Mouse (Mus musculus) urinary bladder, postnatal 4 days (tissue): ENCODE measurements at regions not wholly inside any gene's neighbourhood (a gene's known extent, or its start where the extent isn't known, plus 50 kb on each side); places are given as distances from the start of the nearest gene placed in this dataset.

Experiments used
- DNase-seq, 2 experiments: peaks; one replicate each; pipeline ENCODE4 v3.0.0; 2021 to 2022; ENCODE audit warnings: low spot score in 2 of 2

- DNase-seq, result no peak
These were observed 148.5 kb upstream of the 4931429L15Rik start for GRCm38 (mm10) chr9:46468306-46468705.

GRCm38 (mm10) chr9:46467671-46468070 is 147.9 kb upstream of the 4931429L15Rik start:
- no peak for DNase-seq

GRCm38 (mm10) chr9:46462681-46463080 is 142.9 kb upstream of the 4931429L15Rik start:
- DNase-seq, result no peak

- DNase-seq, result no peak
These were observed 138.2 kb upstream of the 4931429L15Rik start for GRCm38 (mm10) chr9:46457945-46458344.

- no peak for DNase-seq
These were observed 135.2 kb upstream of the 4931429L15Rik start for GRCm38 (mm10) chr9:46454807-46455610.

GRCm38 (mm10) chr9:46443191-46444095 is 123.7 kb upstream of the 4931429L15Rik start:
- DNase-seq, result no peak

DNA sequence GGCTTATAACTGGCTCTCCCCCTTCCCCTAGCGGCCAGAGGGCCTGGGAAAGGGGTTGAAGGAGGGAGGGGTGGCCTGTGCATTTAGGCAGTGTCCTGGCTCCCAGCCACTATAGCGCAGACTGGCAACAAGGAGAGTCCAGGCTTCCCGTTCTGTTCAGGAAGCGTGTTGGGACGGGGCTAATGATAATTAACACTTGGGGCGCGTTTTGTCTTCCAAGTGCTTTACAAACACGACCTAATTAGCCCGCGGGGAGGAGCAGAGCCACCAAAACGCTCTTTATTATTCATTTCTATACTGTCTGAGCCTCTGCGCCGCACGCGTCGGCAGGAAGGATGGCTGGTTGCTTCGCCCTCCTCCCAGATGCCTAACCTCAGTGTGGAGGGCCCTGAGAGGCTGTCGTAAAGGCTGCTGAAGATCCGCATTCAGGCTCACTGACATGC is 123.0 kb upstream of the 4931429L15Rik start:
- no peak for DNase-seq

GRCm38 (mm10) chr9:46440226-46440625 is 120.4 kb upstream of the 4931429L15Rik start:
- DNase-seq, result no peak

DNA sequence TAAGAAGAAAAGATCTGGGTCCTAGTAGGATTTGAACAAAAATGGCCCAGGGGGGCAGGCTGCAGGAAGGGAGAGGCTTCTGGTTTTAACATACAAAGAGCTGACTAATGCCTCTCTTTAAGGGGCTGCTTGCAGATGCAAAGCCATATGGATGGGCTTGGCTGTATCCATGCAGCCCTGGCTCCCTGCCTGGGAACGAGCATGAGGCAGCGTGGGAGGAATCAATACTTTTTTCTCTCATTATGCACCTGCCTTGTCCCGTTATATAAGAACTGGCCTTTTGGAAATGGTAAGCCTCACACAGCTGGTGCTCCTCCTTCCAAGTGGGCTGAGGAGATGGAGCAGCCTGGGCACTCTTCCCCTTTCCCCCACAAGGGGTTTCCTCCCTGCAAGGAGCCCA is 114.9 kb upstream of the 4931429L15Rik start:
- no peak for DNase-seq

DNA sequence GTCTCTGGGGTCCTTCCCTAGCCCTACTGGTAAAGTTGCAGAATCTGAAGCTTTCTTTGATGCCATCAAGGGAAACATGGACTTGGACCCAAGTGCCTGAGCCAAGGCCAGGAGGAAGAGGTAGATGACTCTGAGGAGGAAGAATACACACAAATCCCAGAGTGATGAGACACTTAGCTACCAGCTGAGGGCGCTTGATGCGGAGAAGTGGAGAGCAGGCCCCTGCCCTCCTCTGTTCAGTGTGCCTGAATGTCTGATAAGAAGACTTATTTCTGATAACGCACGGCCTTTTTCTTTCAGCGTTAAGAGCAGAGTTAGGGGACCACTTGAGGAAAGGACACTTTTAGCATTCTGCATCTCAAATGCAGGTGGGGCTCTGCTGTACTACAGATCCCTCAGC is 113.9 kb upstream of the 4931429L15Rik start:
- DNase-seq, result no peak

DNA sequence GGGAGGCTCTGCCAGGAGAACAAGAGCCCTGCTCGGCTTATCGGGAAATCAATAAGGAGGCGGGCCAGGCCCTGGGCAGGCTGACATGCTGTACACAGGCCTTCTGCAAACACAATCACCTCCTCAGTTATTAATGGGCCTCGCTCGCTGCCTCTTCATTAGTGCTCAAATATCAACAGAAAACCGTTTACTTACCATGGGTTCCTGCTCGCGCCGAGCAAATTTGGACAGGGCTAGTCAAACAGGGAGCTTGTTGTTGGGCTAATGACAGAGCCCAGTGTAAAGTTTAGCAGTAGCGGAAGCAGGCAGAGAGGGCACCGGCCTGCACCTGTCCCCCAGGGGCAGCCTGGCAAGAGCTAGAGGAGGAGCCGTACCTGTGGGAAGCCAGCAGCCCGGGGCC is 111.3 kb upstream of the 4931429L15Rik start:
- DNase-seq, result no peak

DNA sequence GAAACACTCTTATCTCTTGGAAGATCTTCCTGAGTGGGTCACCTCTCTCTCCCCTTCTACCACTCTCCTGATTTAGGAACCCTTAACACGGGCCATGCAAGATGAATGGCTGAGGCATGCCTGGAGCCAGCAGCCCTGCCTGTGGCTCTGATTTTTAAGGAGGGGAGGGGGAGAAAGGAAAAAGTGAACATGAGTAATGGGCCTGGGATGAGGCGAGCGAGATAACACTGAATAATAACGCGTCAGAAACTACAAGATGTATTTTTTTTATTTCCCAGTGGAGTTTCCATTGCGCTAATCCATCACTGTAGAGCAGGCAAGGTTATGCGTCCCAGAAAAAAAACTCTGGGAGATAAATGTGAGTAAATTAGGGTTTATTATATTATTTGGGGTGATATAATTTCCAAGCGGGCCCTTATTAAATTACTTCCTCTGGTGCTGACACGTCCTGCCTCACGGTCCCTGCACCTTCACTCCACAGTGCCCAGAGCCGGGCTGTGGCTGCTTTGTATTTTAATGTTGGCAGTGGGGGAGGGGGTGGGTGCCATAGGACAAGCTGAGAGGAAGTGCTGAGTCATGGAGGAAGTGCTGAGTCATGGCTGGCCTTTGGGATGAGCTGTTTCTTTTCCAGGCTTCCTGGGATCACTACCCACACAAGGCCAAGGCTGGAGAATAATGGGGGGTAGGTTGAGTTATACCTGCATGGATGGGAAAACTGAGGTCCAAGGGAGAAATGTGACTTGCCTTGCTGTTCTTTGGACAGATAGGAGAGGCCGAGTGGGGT is 103.6 kb upstream of the 4931429L15Rik start:
- no peak for DNase-seq

DNA sequence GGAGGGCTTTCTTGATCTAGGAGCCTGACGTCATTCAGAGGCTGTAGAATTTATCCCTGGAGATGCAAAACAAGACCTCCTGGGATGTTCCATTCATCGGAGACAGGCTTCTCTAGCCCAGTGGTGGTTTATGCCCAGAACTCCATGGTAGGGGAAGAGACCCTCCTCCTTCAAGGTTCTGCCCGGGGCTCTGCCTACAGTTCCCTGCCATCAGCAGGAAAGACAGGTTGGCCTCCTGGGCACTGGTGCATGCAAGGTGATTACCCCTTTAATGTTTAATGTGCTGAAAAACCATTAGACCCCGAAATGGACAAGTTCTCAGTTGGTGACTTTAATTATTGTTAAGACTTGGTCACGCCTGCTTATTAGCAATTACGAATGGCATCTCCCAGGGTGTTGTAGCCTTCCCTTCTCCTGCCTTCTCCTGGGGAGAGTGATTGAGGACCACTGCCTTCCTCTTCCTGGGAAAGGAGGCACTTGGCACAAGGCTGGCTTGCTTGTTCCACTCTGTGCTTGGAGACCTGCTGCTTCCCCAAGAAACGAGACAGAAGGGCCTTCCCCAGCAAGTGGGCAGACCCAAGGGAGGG is 102.0 kb upstream of the 4931429L15Rik start:
- no peak for DNase-seq

DNA sequence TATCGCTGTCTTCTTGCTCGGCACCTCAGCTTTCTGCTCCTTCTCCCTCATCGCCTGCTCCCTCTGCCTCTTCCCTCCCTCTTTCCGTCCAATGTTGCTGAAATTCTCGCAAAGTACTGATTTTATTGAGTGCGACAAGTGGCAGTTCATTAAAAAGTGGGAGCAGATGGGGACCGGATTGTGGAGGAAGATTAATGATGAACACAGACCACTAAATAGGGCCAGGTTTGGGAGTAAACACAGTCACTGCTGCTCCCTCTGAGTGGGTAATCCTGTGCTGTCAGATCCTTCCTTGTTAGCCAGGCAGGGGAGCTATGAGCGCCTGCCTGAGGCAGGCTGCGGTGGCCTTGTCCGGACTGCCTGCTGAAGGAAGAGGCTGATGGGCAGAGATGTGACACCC is 91.9 kb upstream of the 4931429L15Rik start:
- DNase-seq, result no peak

DNA sequence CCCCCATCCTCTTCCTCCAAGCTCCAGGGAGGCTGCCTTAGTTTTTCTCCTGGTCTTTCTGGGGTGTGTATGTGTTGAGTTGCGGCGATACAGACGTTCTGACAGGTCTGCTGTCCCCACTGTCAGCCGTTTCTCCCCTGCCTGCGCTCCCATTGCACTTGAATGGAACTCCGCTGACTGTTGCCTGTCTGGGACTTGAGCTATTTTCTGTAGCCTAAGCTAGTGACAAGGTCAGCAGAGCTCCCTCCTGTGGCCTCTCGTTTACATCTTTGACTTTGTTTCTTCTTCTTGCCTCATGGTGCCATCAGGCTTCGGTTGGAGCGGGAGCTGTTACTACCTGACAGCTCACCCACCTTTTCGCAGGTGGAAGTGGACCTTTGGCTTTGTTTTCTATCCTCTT is 89.0 kb upstream of the 4931429L15Rik start:
- no peak for DNase-seq

GRCm38 (mm10) chr9:46406606-46407005 is 86.8 kb upstream of the 4931429L15Rik start:
- DNase-seq, result no peak

- no peak for DNase-seq
These were observed 76.8 kb upstream of the 4931429L15Rik start for GRCm38 (mm10) chr9:46396591-46396990.

DNA sequence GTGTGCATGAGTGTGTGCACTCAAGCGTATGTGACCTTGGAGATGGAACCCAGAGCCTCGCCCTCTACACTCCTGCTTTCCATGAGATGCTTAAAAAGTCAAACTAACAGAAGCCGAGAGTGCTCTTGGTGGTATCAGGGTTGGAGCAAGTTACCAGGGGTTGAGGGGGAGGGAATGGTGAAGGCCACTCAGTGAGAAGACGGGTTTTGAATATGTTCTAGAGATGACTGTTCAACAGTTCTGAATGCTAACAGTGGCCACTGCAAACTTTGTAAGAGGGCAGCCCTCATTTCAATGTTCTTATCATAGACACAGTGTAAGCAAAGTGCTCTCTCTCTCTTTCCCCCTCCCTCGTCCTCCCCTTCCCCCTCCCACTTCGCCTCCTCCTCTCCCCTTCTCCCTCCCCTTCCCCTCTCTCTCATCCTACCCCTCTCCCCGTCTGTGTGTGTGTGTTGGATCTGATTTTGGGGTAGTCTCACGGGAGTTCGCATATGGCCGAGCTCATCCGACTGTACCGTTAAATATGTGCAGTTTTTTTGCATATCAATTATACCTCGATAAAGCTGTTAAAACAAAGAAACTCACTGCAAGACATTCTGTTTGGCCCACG is 75.5 kb upstream of the 4931429L15Rik start:
- no peak for DNase-seq

- DNase-seq, result no peak
These were observed 74.5 kb upstream of the 4931429L15Rik start for GRCm38 (mm10) chr9:46394239-46394638.

DNA sequence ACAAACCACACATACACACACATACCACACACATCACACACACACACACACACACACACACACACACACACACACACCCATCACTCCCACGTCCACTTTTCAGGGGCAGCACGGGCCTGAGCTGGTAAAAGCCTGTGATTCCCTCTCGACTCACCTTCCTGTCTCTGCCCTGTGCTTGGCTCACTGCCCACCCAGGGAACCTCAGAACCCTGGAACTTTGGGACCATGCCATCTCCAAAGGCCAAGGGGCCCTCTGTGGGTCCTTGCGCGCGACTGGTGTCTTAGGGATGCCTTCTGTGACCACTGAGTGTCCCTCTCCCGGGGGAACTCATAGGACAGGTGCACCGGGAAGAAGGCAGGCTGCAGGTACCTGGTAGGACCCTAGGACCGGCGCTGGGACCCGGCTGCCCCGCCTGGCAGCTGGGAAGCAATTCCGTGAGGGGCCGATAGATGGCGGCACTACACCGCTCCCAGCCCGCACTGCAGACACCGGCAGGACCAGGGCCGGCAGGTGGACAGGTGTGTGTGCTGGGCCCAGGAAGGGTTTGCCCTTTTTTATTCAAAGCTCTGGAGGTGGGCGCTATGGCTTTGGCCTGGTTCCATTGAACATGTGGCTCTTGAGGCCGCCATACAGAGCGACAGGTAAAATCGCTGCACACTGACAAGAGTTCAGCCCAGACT is 73.0 kb upstream of the 4931429L15Rik start:
- DNase-seq, result peak in 1 of 2 experiments; percentile 30
